In genomic region chr11:117332242-117333149, GRCm38 (mm10) we compare ENCODE assay signal across 8 mouse cellular contexts.
DNase-seq lines count a peak whose midpoint lies in the region; ATAC-seq and TF ChIP-seq lines count a peak whose summit lies in the region.

No protein-coding gene starts in this region.

- H3K79me2 ChIP-seq in MEL (ENCODE audit: control insufficient read depth, insufficient read depth, low read length, poor library complexity), result peaks cover 48% of the 10 kb centered on the region

- no peaks in the 10 kb centered on the region for H3K27me3 ChIP-seq in MEL (ENCODE audit: control insufficient read depth in 1 of 2, insufficient read depth in 2 of 2, low read length in 2 of 2)
- no peaks in the 10 kb centered on the region for H3K27me3 ChIP-seq in embryonic facial prominence, embryonic 10.5 days (replicated peaks; ENCODE audit: low read depth, poor library complexity, severe bottlenecking)

- WGBS in embryonic facial prominence, embryonic 10.5 days, result under 1% methylated on average over 37 of the region's 37 CpGs

- no peak for TF ChIP-seq CTCF in MEL (IDR thresholded peaks at IDR 0.05 in 2 of 3, conservative IDR thresholded peaks at IDR 0.05 in 1 of 3; ENCODE audit: control insufficient read depth in 1 of 3, insufficient read depth in 1 of 3, low read depth in 2 of 3, low read length in 3 of 3, poor library complexity in 1 of 3, severe bottlenecking in 1 of 3)

- peak; percentile 83 for DNase-seq in MEL (ENCODE audit: low read depth, low spot score)
- peak; percentile 94 for DNase-seq in embryonic facial prominence, embryonic 10.5 days (ENCODE audit: low spot score)
- peak; percentile 55 to 62 for DNase-seq in heart, postnatal 36 days
- peak; percentile 60 to 65 for DNase-seq in layer of hippocampus, postnatal 25 days (ENCODE audit: extremely low spot score in 1 of 2, low spot score in 1 of 2)
- DNase-seq in lung, postnatal 25 days (ENCODE audit: low spot score), result peak; percentile 69
- peak; percentile 60 for DNase-seq in retina, postnatal 7 days (ENCODE audit: low read depth, low spot score)
- DNase-seq in urinary bladder, adult 2 months (ENCODE audit: low spot score), result no peak

- ATAC-seq in CD4-positive, CD25-positive, alpha-beta regulatory T cell, adult 4 months, result peak; percentile 18

- TF ChIP-seq RAD21 in MEL (IDR thresholded peaks at IDR 0.05; ENCODE audit: low read depth, low read length), result no peak

- H3K9ac ChIP-seq in MEL (ENCODE audit: control insufficient read depth, low read depth, low read length, poor library complexity, severe bottlenecking), result peak overlapping the region; percentile 76

- intact Hi-C loops in heart, postnatal 36 days (cut with DNase I), result no loop called here

- H3K36me3 ChIP-seq in MEL (ENCODE audit: control insufficient read depth in 1 of 2, insufficient read depth in 2 of 2, low read length in 2 of 2), result peaks cover 0 to 49% of the 10 kb centered on the region in 2 experiments; a peak in 2 of 4 replicates
- peaks cover 41% of the 10 kb centered on the region for H3K36me3 ChIP-seq in embryonic facial prominence, embryonic 10.5 days (replicated peaks)

- TF ChIP-seq POLR2A in MEL (IDR thresholded peaks at IDR 0.05; ENCODE audit: control insufficient read depth in 1 of 2, insufficient read depth in 1 of 2, low read depth in 1 of 2, low read length in 2 of 2, poor library complexity in 1 of 2), result peak; percentile 65 to 67

- H3K4me1 ChIP-seq in MEL (ENCODE audit: control insufficient read depth in 1 of 2, insufficient read depth in 2 of 2, low read length in 2 of 2), result peaks cover 31 to 56% of the 10 kb centered on the region in 2 experiments
- H3K4me1 ChIP-seq in embryonic facial prominence, embryonic 10.5 days, result peaks cover 88% of the 10 kb centered on the region

- no peaks in the 10 kb centered on the region for H3K9me3 ChIP-seq in MEL (replicated peaks; ENCODE audit: insufficient read depth, low read length)
- H3K9me3 ChIP-seq in embryonic facial prominence, embryonic 10.5 days, result no peaks in the 10 kb centered on the region

- TF ChIP-seq EP300 in MEL (IDR thresholded peaks at IDR 0.05; ENCODE audit: low read depth in 1 of 2, low read length in 2 of 2), result peak; percentile 20 to 36; a peak in 2 of 4 replicates

- H3K27ac ChIP-seq in MEL (ENCODE audit: control insufficient read depth, low read depth, low read length), result peak overlapping the region; percentile 83
- peak overlapping the region; percentile 97 for H3K27ac ChIP-seq in embryonic facial prominence, embryonic 10.5 days (replicated peaks)

- H3K4me3 ChIP-seq in MEL (ENCODE audit: control insufficient read depth in 1 of 2, insufficient read depth in 1 of 2, low read depth in 2 of 2, low read length in 2 of 2), result peak overlapping the region; percentile 67 to 77
- H3K4me3 ChIP-seq in embryonic facial prominence, embryonic 10.5 days, result peak overlapping the region; percentile 72

TF ChIP-seq in MEL, 35 proteins besides CTCF, POLR2A, EP300 and RAD21:
- TF ChIP-seq TBP (IDR thresholded peaks at IDR 0.05; ENCODE audit: low read depth, low read length) (peak; percentile 73), HCFC1 (IDR thresholded peaks at IDR 0.05; ENCODE audit: low read depth, low read length) (peak; percentile 39; the same call in 1 of the 2 replicates), USF2 (IDR thresholded peaks at IDR 0.05; ENCODE audit: borderline replicate concordance in 1 of 2, insufficient read depth in 1 of 2, low read depth in 1 of 2, low read length in 2 of 2) (peak in 1 of 2 experiments; percentile 57; a peak in 1 of 4 replicates), MXI1 (IDR thresholded peaks at IDR 0.05; ENCODE audit: low read depth, low read length) (peak; percentile 74), MAZ (IDR thresholded peaks at IDR 0.05; ENCODE audit: low read depth, low read length) (0 out of 2 replicates have a peak, but pooled peaks have one; percentile 7), GATA1 (IDR thresholded peaks at IDR 0.05; ENCODE audit: low read depth, low read length) (peak; percentile 30; the same call in 1 of the 2 replicates), MAX (IDR thresholded peaks at IDR 0.05; ENCODE audit: low read length) (peak; percentile 43), USF1 (IDR thresholded peaks at IDR 0.05; ENCODE audit: low read depth, low read length) (peak; percentile 90), ZMIZ1 (IDR thresholded peaks at IDR 0.05; ENCODE audit: low read depth, low read length) (peak; percentile 66), GABPA (IDR thresholded peaks at IDR 0.05; ENCODE audit: low read depth, low read length) (0 out of 2 replicates have a peak, but pooled peaks have one; percentile 9), MYC (IDR thresholded peaks at IDR 0.05; ENCODE audit: low read depth, low read length) (no peak; the same call in none of the 2 replicates), MEF2A (IDR thresholded peaks at IDR 0.05; ENCODE audit: extremely low read depth, insufficient replicate concordance, low read depth, low read length, poor library complexity, severe bottlenecking) (no peak), POLR2AphosphoS2 (IDR thresholded peaks at IDR 0.05; ENCODE audit: low read length) (no peak), E2F4 (IDR thresholded peaks at IDR 0.05; ENCODE audit: borderline replicate concordance, low read depth, low read length) (0 out of 2 replicates have a peak, but pooled peaks have one; percentile 40), TCF12 (IDR thresholded peaks at IDR 0.05; ENCODE audit: low read depth, low read length) (peak; percentile 25; the same call in 1 of the 2 replicates), ETS1 (IDR thresholded peaks at IDR 0.05; ENCODE audit: low read depth, low read length) (0 out of 2 replicates have a peak, but pooled peaks have one; percentile 25), MAFK (IDR thresholded peaks at IDR 0.05; ENCODE audit: borderline replicate concordance, low read depth, low read length) (no peak), RCOR1 (IDR thresholded peaks at IDR 0.05; ENCODE audit: low read depth, low read length) (peak; percentile 36; the same call in 1 of the 2 replicates), JUND (IDR thresholded peaks at IDR 0.05; ENCODE audit: low read depth, low read length) (no peak), UBTF (IDR thresholded peaks at IDR 0.05; ENCODE audit: borderline replicate concordance, insufficient read depth, low read depth, low read length) (no peak), SIN3A (IDR thresholded peaks at IDR 0.05; ENCODE audit: low read length) (peak; percentile 62), CHD1 (IDR thresholded peaks at IDR 0.05; ENCODE audit: low read depth, low read length) (peak; percentile 47; the same call in 1 of the 2 replicates), NELFE (IDR thresholded peaks at IDR 0.05; ENCODE audit: low read depth, low read length) (peak; percentile 67), KAT2A (conservative IDR thresholded peaks at IDR 0.05; ENCODE audit: low read depth, low read length) (peak; percentile 7; the same call in 1 of the 2 replicates)
